8 mouse cellular contexts compared by ENCODE assay signal in the genomic region with DNA sequence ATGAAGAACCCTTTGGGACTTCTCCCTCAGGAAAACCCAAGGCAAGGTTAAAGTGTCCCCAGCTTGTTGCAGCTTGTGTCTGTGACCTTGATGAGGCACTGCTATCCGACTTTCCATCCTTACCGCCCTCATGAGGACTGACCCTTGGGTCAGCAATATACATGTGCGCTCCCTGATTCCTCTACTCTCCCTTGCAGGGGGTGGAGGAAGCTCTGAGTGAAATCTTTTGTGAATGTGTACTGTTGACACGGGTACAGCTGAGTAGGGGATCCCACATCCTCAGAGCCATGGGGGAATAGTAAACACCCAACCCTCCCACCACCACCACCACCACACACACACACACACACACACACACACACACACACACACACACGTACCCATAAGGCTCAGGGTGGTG. TPM values are rescaled to one million over a fixed set of nuclear protein-coding genes. Genes with fewer than 3 reads are reported as not detected.
DNase-seq lines count a peak whose midpoint lies in the region; ATAC-seq and TF ChIP-seq lines count a peak whose summit lies in the region.
"Had no signal": no experiment of that assay in that cellular context is flagged by ENCODE, and none has a peak within 500 bp of the region (broad histone marks: within the 10 kb centered on the region; RNA-seq: fewer than 3 reads in every experiment).

No protein-coding gene starts in this region.

- TF ChIP-seq CTCF in intestine, postnatal 0 days (IDR thresholded peaks at IDR 0.05; ENCODE audit: low read depth) = no peak

- no peak for DNase-seq in lung, postnatal 4 days
- no peak for DNase-seq in embryonic facial prominence, embryonic 11.5 days (ENCODE audit: low spot score)
- DNase-seq in frontal cortex, postnatal 14 days (ENCODE audit: low spot score in 2 of 2) = no peak

- no peak overlapping the region for H3K4me3 ChIP-seq in hindbrain, embryonic 16.5 days (ENCODE audit: low read length)
- H3K4me3 ChIP-seq in hindbrain, embryonic 13.5 days = no peak overlapping the region
- no peak overlapping the region for H3K4me3 ChIP-seq in lung, embryonic 15.5 days
- H3K4me3 ChIP-seq in embryonic facial prominence, embryonic 11.5 days (ENCODE audit: low read depth, low read length) = no peak overlapping the region
- no peak overlapping the region for H3K4me3 ChIP-seq in intestine, postnatal 0 days (ENCODE audit: low read depth, low read length)

- ATAC-seq in hindbrain, embryonic 16.5 days = peak; percentile 4; the same call in 1 of the 2 replicates
- no peak; the same call in 1 of the 2 replicates for ATAC-seq in hindbrain, embryonic 13.5 days (ENCODE audit: low FRiP score)
- ATAC-seq in lung, embryonic 15.5 days (ENCODE audit: borderline replicate concordance, extremely low read depth, low FRiP score, low TSS enrichment) = 0 out of 2 replicates have a peak, but pooled peaks have one; percentile 8
- 0 out of 2 replicates have a peak, but pooled peaks have one; percentile 44 for ATAC-seq in embryonic facial prominence, embryonic 11.5 days (replicated peaks; ENCODE audit: insufficient number of reproducible peaks, low FRiP score, low TSS enrichment, low read depth)
- ATAC-seq in intestine, postnatal 0 days = peak; percentile 1; the same call in 1 of the 2 replicates
- ATAC-seq: inflammation-experienced regulatory T-cells, adult 6 months had no signal

- 70% methylated on average over 5 of the region's 5 CpGs for WGBS in hindbrain, embryonic 16.5 days
- WGBS in hindbrain, embryonic 13.5 days = 58% methylated on average over 5 of the region's 5 CpGs
- 54% methylated on average over 5 of the region's 5 CpGs for WGBS in lung, embryonic 15.5 days
- 65% methylated on average over 5 of the region's 5 CpGs for WGBS in embryonic facial prominence, embryonic 11.5 days
- 54% methylated on average over 5 of the region's 5 CpGs for WGBS in intestine, postnatal 0 days

- no peak overlapping the region for H3K27ac ChIP-seq in hindbrain, embryonic 16.5 days (ENCODE audit: low read depth, low read length)
- no peak overlapping the region for H3K27ac ChIP-seq in hindbrain, embryonic 13.5 days
- H3K27ac ChIP-seq in lung, embryonic 15.5 days = no peak overlapping the region
- H3K27ac ChIP-seq in embryonic facial prominence, embryonic 11.5 days (replicated peaks; ENCODE audit: low read depth, low read length) = no peak overlapping the region
- H3K27ac ChIP-seq in intestine, postnatal 0 days (ENCODE audit: low read depth, low read length) = no peak overlapping the region

- no peak overlapping the region for H3K9ac ChIP-seq in hindbrain, embryonic 16.5 days (ENCODE audit: low read depth, low read length)
- H3K9ac ChIP-seq in hindbrain, embryonic 13.5 days = no peak overlapping the region
- H3K9ac ChIP-seq in lung, embryonic 15.5 days = no peak overlapping the region
- 0 out of 2 replicates have a peak overlapping the region, but pooled peaks have one; percentile 6 for H3K9ac ChIP-seq in embryonic facial prominence, embryonic 11.5 days (replicated peaks; ENCODE audit: low read length)
- no peak overlapping the region for H3K9ac ChIP-seq in intestine, postnatal 0 days (ENCODE audit: low read depth, low read length)

- H3K9me3 ChIP-seq in hindbrain, embryonic 16.5 days (ENCODE audit: control insufficient read depth, low read length) = no peaks in the 10 kb centered on the region
- no peaks in the 10 kb centered on the region for H3K9me3 ChIP-seq in hindbrain, embryonic 13.5 days
- no peaks in the 10 kb centered on the region for H3K9me3 ChIP-seq in lung, embryonic 15.5 days
- no peaks in the 10 kb centered on the region for H3K9me3 ChIP-seq in embryonic facial prominence, embryonic 11.5 days (replicated peaks; ENCODE audit: control insufficient read depth, low read length)
- H3K9me3 ChIP-seq in intestine, postnatal 0 days (ENCODE audit: control insufficient read depth) = no peaks in the 10 kb centered on the region

- no peaks in the 10 kb centered on the region for H3K36me3 ChIP-seq in hindbrain, embryonic 16.5 days (ENCODE audit: control insufficient read depth, insufficient read depth, low read length)
- H3K36me3 ChIP-seq in hindbrain, embryonic 13.5 days = no peaks in the 10 kb centered on the region
- no peaks in the 10 kb centered on the region for H3K36me3 ChIP-seq in lung, embryonic 15.5 days
- no peaks in the 10 kb centered on the region for H3K36me3 ChIP-seq in embryonic facial prominence, embryonic 11.5 days (replicated peaks; ENCODE audit: control insufficient read depth, insufficient read depth, low read depth, low read length)
- no peaks in the 10 kb centered on the region for H3K36me3 ChIP-seq in intestine, postnatal 0 days (ENCODE audit: control insufficient read depth, insufficient read depth)

- H3K4me2 ChIP-seq in hindbrain, embryonic 16.5 days (ENCODE audit: low read length) = no peak overlapping the region
- no peak overlapping the region for H3K4me2 ChIP-seq in hindbrain, embryonic 13.5 days
- no peak overlapping the region for H3K4me2 ChIP-seq in lung, embryonic 15.5 days
- H3K4me2 ChIP-seq in embryonic facial prominence, embryonic 11.5 days (ENCODE audit: low read depth, low read length) = no peak overlapping the region
- no peak overlapping the region for H3K4me2 ChIP-seq in intestine, postnatal 0 days (replicated peaks; ENCODE audit: low read depth)

- H3K4me1 ChIP-seq in hindbrain, embryonic 16.5 days (ENCODE audit: control insufficient read depth, insufficient read depth, low read depth, low read length) = no peaks in the 10 kb centered on the region
- no peaks in the 10 kb centered on the region; the same call in 1 of the 2 replicates for H3K4me1 ChIP-seq in hindbrain, embryonic 13.5 days (replicated peaks)
- H3K4me1 ChIP-seq in lung, embryonic 15.5 days = 0 out of 2 replicates have a peak, but pooled peaks cover 3% of the 10 kb centered on the region
- no peaks in the 10 kb centered on the region for H3K4me1 ChIP-seq in embryonic facial prominence, embryonic 11.5 days (ENCODE audit: control insufficient read depth, insufficient read depth, low read length)
- H3K4me1 ChIP-seq in intestine, postnatal 0 days (replicated peaks; ENCODE audit: control insufficient read depth, insufficient read depth, low read length) = no peaks in the 10 kb centered on the region

- no peaks in the 10 kb centered on the region for H3K27me3 ChIP-seq in hindbrain, embryonic 16.5 days (replicated peaks; ENCODE audit: control insufficient read depth, insufficient read depth, low read length)
- H3K27me3 ChIP-seq in hindbrain, embryonic 13.5 days = 0 out of 2 replicates have a peak, but pooled peaks cover 3% of the 10 kb centered on the region
- no peaks in the 10 kb centered on the region; the same call in 1 of the 2 replicates for H3K27me3 ChIP-seq in lung, embryonic 15.5 days
- no peaks in the 10 kb centered on the region for H3K27me3 ChIP-seq in embryonic facial prominence, embryonic 11.5 days (ENCODE audit: control insufficient read depth, insufficient read depth, low read length)
- no peaks in the 10 kb centered on the region for H3K27me3 ChIP-seq in intestine, postnatal 0 days (replicated peaks; ENCODE audit: control insufficient read depth, insufficient read depth, low read length)

RNA-seq across cellular contexts. Expression of gene Qrich2, which starts 2.7 kb away (rescaled TPM):
- polyA plus RNA-seq in hindbrain, embryonic 16.5 days (2015; fragmentation: Nextera tagmentation; extraction: Ambion mirVana) = 0.38 and 0.40 TPM in 2 replicates
- polyA plus RNA-seq in hindbrain, embryonic 13.5 days (2015; fragmentation: Nextera tagmentation; extraction: Ambion mirVana) = 0.19 and 0.42 TPM in 2 replicates
- polyA plus RNA-seq in lung, embryonic 15.5 days (2015; fragmentation: Nextera tagmentation; extraction: Ambion mirVana) = 0.08 TPM in 1 of 2 replicates, not detected in the other
- 0.31 TPM in 1 of 2 replicates, not detected in the other for polyA plus RNA-seq in embryonic facial prominence, embryonic 11.5 days (2014; fragmentation: Nextera tagmentation; extraction: Ambion mirVana)
- polyA plus RNA-seq in intestine, postnatal 0 days (2015; fragmentation: Nextera tagmentation; extraction: Ambion mirVana) = 0.14 TPM in 1 of 2 replicates, not detected in the other
- polyA plus RNA-seq: inflammation-experienced regulatory T-cells, adult 6 months had no signal

RNA-seq across cellular contexts. Expression of gene Ubald2, which starts 29.4 kb away (rescaled TPM):
- polyA plus RNA-seq in hindbrain, embryonic 16.5 days (2015; fragmentation: Nextera tagmentation; extraction: Ambion mirVana) = 28.3 and 35.1 TPM in 2 replicates
- 43.6 and 44.5 TPM in 2 replicates for polyA plus RNA-seq in hindbrain, embryonic 13.5 days (2015; fragmentation: Nextera tagmentation; extraction: Ambion mirVana)
- polyA plus RNA-seq in lung, embryonic 15.5 days (2015; fragmentation: Nextera tagmentation; extraction: Ambion mirVana) = 37.2 and 41.7 TPM in 2 replicates
- 63.6 and 68.4 TPM in 2 replicates for polyA plus RNA-seq in embryonic facial prominence, embryonic 11.5 days (2014; fragmentation: Nextera tagmentation; extraction: Ambion mirVana)
- polyA plus RNA-seq in intestine, postnatal 0 days (2015; fragmentation: Nextera tagmentation; extraction: Ambion mirVana) = 60.2 and 60.6 TPM in 2 replicates

RNA-seq across cellular contexts. Expression of gene Prpsap1, which starts 30.7 kb away (rescaled TPM):
- polyA plus RNA-seq in hindbrain, embryonic 16.5 days (2015; fragmentation: Nextera tagmentation; extraction: Ambion mirVana) = 181 and 190 TPM in 2 replicates
- 171 and 178 TPM in 2 replicates for polyA plus RNA-seq in hindbrain, embryonic 13.5 days (2015; fragmentation: Nextera tagmentation; extraction: Ambion mirVana)
- 180 and 187 TPM in 2 replicates for polyA plus RNA-seq in lung, embryonic 15.5 days (2015; fragmentation: Nextera tagmentation; extraction: Ambion mirVana)
- polyA plus RNA-seq in embryonic facial prominence, embryonic 11.5 days (2014; fragmentation: Nextera tagmentation; extraction: Ambion mirVana) = 171 and 182 TPM in 2 replicates
- polyA plus RNA-seq in intestine, postnatal 0 days (2015; fragmentation: Nextera tagmentation; extraction: Ambion mirVana) = 177 and 194 TPM in 2 replicates

RNA-seq across cellular contexts. Expression of gene Rnf157, which starts 50.5 kb away (rescaled TPM):
- polyA plus RNA-seq in hindbrain, embryonic 16.5 days (2015; fragmentation: Nextera tagmentation; extraction: Ambion mirVana) = 27.8 and 28.5 TPM in 2 replicates
- polyA plus RNA-seq in hindbrain, embryonic 13.5 days (2015; fragmentation: Nextera tagmentation; extraction: Ambion mirVana) = 35.0 and 39.6 TPM in 2 replicates
- polyA plus RNA-seq in lung, embryonic 15.5 days (2015; fragmentation: Nextera tagmentation; extraction: Ambion mirVana) = 11.1 and 11.4 TPM in 2 replicates
- 15.8 and 15.9 TPM in 2 replicates for polyA plus RNA-seq in embryonic facial prominence, embryonic 11.5 days (2014; fragmentation: Nextera tagmentation; extraction: Ambion mirVana)
- polyA plus RNA-seq in intestine, postnatal 0 days (2015; fragmentation: Nextera tagmentation; extraction: Ambion mirVana) = 4.9 and 6.6 TPM in 2 replicates
